Mouse (Mus musculus): ENCODE measurements at regions not wholly inside any gene's neighbourhood (a gene's known extent, or its start where the extent isn't known, plus 50 kb on each side); places are given as distances from the start of the nearest gene placed in this dataset.

GRCm38 (mm10) chr7:36132569-36132968 lies 329.8 kb upstream of the Zfp507 start:
- Histone ChIP-seq H3K9ac (ENCODE audit: low read length) (no peak overlapping the region), H3K27ac (replicated peaks) (no peak overlapping the region), H3K9me3 (ENCODE audit: control insufficient read depth, low read length) (no peaks in the 10 kb centered on the region), H3K4me1 (replicated peaks; ENCODE audit: control insufficient read depth, insufficient read depth) (no peaks in the 10 kb centered on the region), H3K36me3 (ENCODE audit: control insufficient read depth, insufficient read depth, low read length) (no peaks in the 10 kb centered on the region), H3K4me3 (ENCODE audit: low read depth, low read length) (no peak overlapping the region), H3K27me3 (ENCODE audit: control insufficient read depth, insufficient read depth, low read length) (no peaks in the 10 kb centered on the region), H3K4me2 (replicated peaks; ENCODE audit: low read depth) (no peak overlapping the region)
- 70% methylated on average over 1 of the region's 1 CpGs for WGBS
- DNase-seq (ENCODE audit: low spot score) (no peak), ATAC-seq (ENCODE audit: low FRiP score, low TSS enrichment) (no peak)
- no peak for TF ChIP-seq EP300 (optimal IDR thresholded peaks at IDR 0.05)
- no peak for TF ChIP-seq CTCF (IDR thresholded peaks at IDR 0.05; ENCODE audit: low read depth)

GRCm38 (mm10) chr7:36097054-36097453 lies 294.3 kb upstream of the Zfp507 start:
- TF ChIP-seq CTCF (IDR thresholded peaks at IDR 0.05; ENCODE audit: low read depth): no peak
- no peak for TF ChIP-seq EP300 (optimal IDR thresholded peaks at IDR 0.05)
- DNase-seq (ENCODE audit: low spot score) (no peak), ATAC-seq (ENCODE audit: low FRiP score, low TSS enrichment) (no peak)
- no peak overlapping the region for H3K9ac ChIP-seq (ENCODE audit: low read length)
- H3K27ac ChIP-seq (replicated peaks): no peak overlapping the region
- no peak overlapping the region for H3K4me3 ChIP-seq (ENCODE audit: low read depth, low read length)
- H3K4me1 ChIP-seq (replicated peaks; ENCODE audit: control insufficient read depth, insufficient read depth): no peaks in the 10 kb centered on the region
- H3K36me3 ChIP-seq (ENCODE audit: control insufficient read depth, insufficient read depth, low read length): no peaks in the 10 kb centered on the region
- no peak overlapping the region for H3K4me2 ChIP-seq (replicated peaks; ENCODE audit: low read depth)
- WGBS: 85% methylated on average over 4 of the region's 4 CpGs
- no peaks in the 10 kb centered on the region for H3K27me3 ChIP-seq (ENCODE audit: control insufficient read depth, insufficient read depth, low read length)
- H3K9me3 ChIP-seq (ENCODE audit: control insufficient read depth, low read length): no peaks in the 10 kb centered on the region

- Histone ChIP-seq H3K4me3 (ENCODE audit: low read depth, low read length) (no peak overlapping the region), H3K9ac (ENCODE audit: low read length) (no peak overlapping the region), H3K4me2 (replicated peaks; ENCODE audit: low read depth) (no peak overlapping the region), H3K27me3 (ENCODE audit: control insufficient read depth, insufficient read depth, low read length) (no peaks in the 10 kb centered on the region), H3K4me1 (replicated peaks; ENCODE audit: control insufficient read depth, insufficient read depth) (no peaks in the 10 kb centered on the region), H3K36me3 (ENCODE audit: control insufficient read depth, insufficient read depth, low read length) (no peaks in the 10 kb centered on the region), H3K9me3 (ENCODE audit: control insufficient read depth, low read length) (no peaks in the 10 kb centered on the region), H3K27ac (replicated peaks) (no peak overlapping the region)
- TF ChIP-seq EP300 (optimal IDR thresholded peaks at IDR 0.05) (no peak), CTCF (IDR thresholded peaks at IDR 0.05; ENCODE audit: low read depth) (no peak)
- 50% methylated on average over 20 of the region's 20 CpGs for WGBS
- DNase-seq (ENCODE audit: low spot score): no peak
- peak; percentile 57; the same call in 1 of the 2 replicates for ATAC-seq (ENCODE audit: low FRiP score, low TSS enrichment)
These were observed 292.7 kb upstream of the Zfp507 start for GRCm38 (mm10) chr7:36095258-36096130.

GRCm38 (mm10) chr7:36091132-36091531 lies 288.3 kb upstream of the Zfp507 start:
- H3K4me1 ChIP-seq (replicated peaks; ENCODE audit: control insufficient read depth, insufficient read depth): no peaks in the 10 kb centered on the region
- 45% methylated on average over 9 of the region's 9 CpGs for WGBS
- no peaks in the 10 kb centered on the region for H3K9me3 ChIP-seq (ENCODE audit: control insufficient read depth, low read length)
- no peaks in the 10 kb centered on the region for H3K27me3 ChIP-seq (ENCODE audit: control insufficient read depth, insufficient read depth, low read length)
- H3K36me3 ChIP-seq (ENCODE audit: control insufficient read depth, insufficient read depth, low read length): no peaks in the 10 kb centered on the region
- no peak for ATAC-seq (ENCODE audit: low FRiP score, low TSS enrichment)
- H3K9ac ChIP-seq (ENCODE audit: low read length): no peak overlapping the region
- DNase-seq (ENCODE audit: low spot score): no peak
- no peak overlapping the region for H3K4me3 ChIP-seq (ENCODE audit: low read depth, low read length)
- no peak overlapping the region for H3K27ac ChIP-seq (replicated peaks)
- H3K4me2 ChIP-seq (replicated peaks; ENCODE audit: low read depth): no peak overlapping the region
- TF ChIP-seq CTCF (IDR thresholded peaks at IDR 0.05; ENCODE audit: low read depth): no peak
- no peak for TF ChIP-seq EP300 (optimal IDR thresholded peaks at IDR 0.05)

GRCm38 (mm10) chr7:36090291-36091123 lies 287.7 kb upstream of the Zfp507 start:
- H3K4me3 ChIP-seq (ENCODE audit: low read depth, low read length): no peak overlapping the region
- H3K36me3 ChIP-seq (ENCODE audit: control insufficient read depth, insufficient read depth, low read length): no peaks in the 10 kb centered on the region
- DNase-seq (ENCODE audit: low spot score): no peak
- no peaks in the 10 kb centered on the region for H3K27me3 ChIP-seq (ENCODE audit: control insufficient read depth, insufficient read depth, low read length)
- TF ChIP-seq EP300 (optimal IDR thresholded peaks at IDR 0.05): no peak
- TF ChIP-seq CTCF (IDR thresholded peaks at IDR 0.05; ENCODE audit: low read depth): no peak
- no peak overlapping the region for H3K9ac ChIP-seq (ENCODE audit: low read length)
- WGBS: 18% methylated on average over 22 of the region's 22 CpGs
- H3K4me2 ChIP-seq (replicated peaks; ENCODE audit: low read depth): 0 out of 2 replicates have a peak overlapping the region, but pooled peaks have one; percentile 5
- H3K9me3 ChIP-seq (ENCODE audit: control insufficient read depth, low read length): no peaks in the 10 kb centered on the region
- no peaks in the 10 kb centered on the region for H3K4me1 ChIP-seq (replicated peaks; ENCODE audit: control insufficient read depth, insufficient read depth)
- ATAC-seq (ENCODE audit: low FRiP score, low TSS enrichment): no peak
- H3K27ac ChIP-seq (replicated peaks): no peak overlapping the region
